Mouse (Mus musculus): ENCODE measurements around the gene Ccdc148.

Gene Ccdc148

DNA sequence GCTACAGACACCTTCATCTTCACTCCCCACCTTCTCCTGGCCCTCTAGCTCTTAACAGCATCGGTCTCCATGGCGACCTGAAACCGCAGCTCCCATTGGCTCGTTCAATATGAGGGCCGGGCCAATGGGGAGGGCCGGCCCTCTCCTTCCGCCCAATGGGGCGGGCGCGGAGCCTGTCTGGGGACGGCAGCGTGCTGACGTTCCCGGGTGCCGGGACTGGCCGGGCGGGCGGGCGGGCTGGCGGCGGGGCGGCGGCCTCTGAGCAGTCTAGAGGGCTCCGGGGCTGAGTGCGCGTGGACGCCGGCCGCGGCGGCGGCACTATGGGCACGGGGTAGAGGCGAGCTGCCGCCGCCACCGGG is at the start of gene Ccdc148, which contains the start of gene Pkp4:
TSS of gene Ccdc148 (minus strand) at position 79 of the 359 bp plus-strand sequence.
TSS of gene Pkp4 (plus strand) at position 246 of the 359 bp plus-strand sequence.
- peak; percentile 94 to 95 for DNase-seq

- DNase-seq = no peak
These were observed 47.8 kb upstream of the Ccdc148 start for GRCm38 (mm10) chr2:59208276-59208675.

GRCm38 (mm10) chr2:59207725-59208124 is 47.2 kb upstream of the Ccdc148 start:
- DNase-seq = no peak

DNA sequence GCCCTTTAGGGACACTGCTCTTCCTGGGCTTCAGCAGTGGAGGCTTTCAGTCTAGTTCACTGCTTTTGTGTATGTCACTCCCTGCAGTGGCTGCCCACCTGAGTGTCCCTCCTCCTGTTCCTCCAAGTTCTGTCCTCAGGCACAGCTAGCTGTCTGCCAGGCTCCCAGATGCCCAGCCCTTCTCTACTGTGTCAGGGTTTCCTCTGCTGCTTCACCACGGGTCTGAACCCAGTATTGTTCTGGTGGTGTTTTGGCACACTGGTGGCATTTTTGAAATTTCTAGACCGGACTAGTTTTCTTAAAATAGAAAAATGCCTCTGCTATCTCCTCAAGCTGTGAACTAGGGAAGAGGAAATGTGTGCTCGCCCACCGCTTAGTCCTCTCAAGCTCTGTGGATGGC is 46.8 kb upstream of the Ccdc148 start:
- DNase-seq = no peak

DNA sequence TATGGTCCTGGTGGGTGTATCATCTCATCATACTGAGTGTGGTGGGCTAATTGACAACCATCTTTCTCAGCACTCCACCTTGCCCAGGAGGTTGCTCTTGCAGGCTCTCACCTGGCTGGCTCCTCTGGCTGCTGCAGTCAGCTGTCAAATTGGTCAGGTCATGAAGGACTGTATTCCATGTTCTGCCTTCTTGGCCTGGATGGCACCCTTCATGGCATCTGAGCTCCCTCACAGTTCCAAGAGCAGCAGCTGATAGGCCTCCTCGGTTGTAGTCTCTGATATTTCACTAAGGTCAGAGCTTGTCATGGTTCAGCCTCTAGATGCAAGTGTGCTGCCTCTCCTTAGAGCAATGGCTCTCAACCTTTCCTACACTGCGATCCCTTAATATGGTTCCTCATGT is 45.7 kb upstream of the Ccdc148 start:
- DNase-seq = no peak

- no peak for DNase-seq
These were observed 44.6 kb upstream of the Ccdc148 start for GRCm38 (mm10) chr2:59205092-59205491.

GRCm38 (mm10) chr2:59203627-59204425 is 43.3 kb upstream of the Ccdc148 start:
- DNase-seq = no peak

- DNase-seq = no peak
These were observed 42.4 kb upstream of the Ccdc148 start for GRCm38 (mm10) chr2:59202930-59203329.

DNA sequence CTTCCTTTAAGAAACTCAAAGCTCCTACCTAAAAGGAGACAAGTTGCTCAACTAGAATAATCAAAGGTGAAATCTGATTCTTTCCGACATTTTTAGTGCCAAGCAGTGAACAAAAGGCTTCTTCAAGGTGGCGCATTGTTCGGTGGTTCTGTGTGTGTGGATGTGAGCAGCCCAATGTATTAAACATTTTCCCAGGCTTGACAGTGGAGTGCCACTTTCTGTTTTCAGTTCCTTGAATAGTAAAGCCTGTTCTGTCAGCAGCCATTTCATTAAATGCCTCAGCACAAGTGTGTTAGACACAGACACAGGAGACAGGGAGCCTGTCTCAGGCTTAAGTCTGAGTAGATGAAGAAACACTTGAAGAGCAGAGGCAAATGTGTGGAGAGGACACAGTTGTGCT is 40.0 kb upstream of the Ccdc148 start:
- DNase-seq = no peak

- DNase-seq = no peak
These were observed 39.0 kb upstream of the Ccdc148 start for GRCm38 (mm10) chr2:59199476-59199976.

- DNase-seq = no peak
These were observed 36.7 kb upstream of the Ccdc148 start for GRCm38 (mm10) chr2:59197156-59197555.

GRCm38 (mm10) chr2:59193117-59193516 is 32.6 kb upstream of the Ccdc148 start:
- no peak for DNase-seq

DNA sequence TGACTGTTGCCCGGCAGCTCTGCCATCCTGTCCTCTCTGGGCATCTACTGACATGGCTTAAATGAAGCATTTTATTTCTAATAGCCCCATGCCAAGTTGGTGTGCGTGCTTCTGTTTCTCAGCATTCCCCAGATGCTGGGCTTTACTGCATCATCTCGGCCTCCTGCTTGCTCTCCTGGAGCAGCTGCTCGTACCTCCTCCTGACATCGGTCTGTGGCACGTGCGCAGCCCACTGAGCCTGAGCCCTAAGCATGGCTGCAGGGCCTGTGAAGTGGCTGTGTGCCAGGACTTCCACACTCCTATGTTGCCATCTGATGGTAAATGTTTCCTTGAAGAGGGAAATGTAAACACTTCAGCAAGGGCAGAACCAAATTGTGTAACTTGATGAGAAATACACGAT is 31.0 kb upstream of the Ccdc148 start:
- no peak for DNase-seq

GRCm38 (mm10) chr2:59190186-59190585 is 29.7 kb upstream of the Ccdc148 start:
- no peak for DNase-seq

DNA sequence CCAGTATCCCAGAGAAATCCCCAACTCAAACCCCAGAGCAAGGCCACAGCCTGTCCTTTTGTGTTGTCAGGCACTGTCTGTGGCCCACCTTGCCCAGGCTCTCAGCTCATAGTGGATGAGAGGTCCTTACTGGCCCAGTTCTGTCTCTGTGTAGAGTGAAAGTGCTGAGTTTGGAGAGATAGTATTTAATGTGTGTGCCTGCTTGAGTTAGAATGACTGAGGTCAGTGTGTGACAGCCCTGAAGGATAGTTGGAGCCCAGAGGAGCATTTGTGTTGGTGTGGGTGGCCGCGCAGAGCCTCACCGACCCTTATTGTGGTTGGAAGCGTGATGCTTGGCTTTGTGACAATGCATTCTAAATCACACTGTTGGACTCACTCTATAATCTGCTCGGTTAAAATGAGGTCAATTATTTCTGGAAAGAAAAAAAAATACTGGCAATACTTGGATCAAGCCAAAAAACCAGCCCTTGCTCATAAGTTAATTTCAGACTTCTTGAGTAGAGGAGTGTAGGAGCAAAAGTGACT is 29.2 kb upstream of the Ccdc148 start:
- DNase-seq = peak in 1 of 2 experiments; percentile 45

DNA sequence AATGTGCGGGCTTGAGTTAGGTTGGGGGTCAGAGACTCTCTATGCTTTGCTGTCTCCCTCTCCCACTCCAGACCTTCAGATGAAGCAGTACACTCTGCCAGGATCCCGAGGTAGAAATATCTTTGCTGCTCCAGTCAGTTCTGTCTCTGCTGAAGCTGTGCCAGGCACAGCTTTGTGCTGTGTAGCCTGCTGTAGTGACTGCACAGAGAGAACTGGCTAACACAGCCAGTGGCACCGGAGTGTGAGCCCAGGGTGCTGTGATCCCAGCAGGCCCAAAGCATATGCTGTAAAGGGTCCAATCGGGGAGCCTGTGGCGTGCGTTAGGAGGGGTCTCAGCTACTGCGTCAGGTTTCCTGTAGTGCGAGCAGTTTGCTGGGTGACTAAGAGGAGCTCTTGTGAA is 27.8 kb upstream of the Ccdc148 start:
- DNase-seq = no peak

DNA sequence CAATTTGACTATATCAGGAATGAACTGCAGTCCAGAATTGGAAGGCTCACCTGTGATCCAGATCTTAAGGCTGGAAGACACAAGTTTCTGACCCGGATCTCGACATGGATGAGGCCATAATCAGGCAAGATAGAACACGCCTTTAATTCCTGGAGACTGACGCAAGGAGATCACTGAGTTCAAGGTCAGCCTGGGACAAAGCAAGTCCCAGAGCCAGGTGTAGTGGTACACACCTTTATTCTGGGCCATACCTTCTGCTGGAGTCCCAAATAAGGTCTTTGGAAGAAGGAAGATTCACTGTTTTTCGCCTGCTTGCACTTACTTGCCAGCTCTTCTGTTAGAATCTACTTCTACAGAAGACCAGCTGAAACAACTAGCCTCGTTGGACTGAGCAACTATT is 26.5 kb upstream of the Ccdc148 start:
- DNase-seq = no peak

GRCm38 (mm10) chr2:59186122-59186521 is 25.6 kb upstream of the Ccdc148 start:
- DNase-seq = peak; percentile 86 to 88

GRCm38 (mm10) chr2:59184107-59185064 is 23.9 kb upstream of the Ccdc148 start:
- no peak for DNase-seq

DNA sequence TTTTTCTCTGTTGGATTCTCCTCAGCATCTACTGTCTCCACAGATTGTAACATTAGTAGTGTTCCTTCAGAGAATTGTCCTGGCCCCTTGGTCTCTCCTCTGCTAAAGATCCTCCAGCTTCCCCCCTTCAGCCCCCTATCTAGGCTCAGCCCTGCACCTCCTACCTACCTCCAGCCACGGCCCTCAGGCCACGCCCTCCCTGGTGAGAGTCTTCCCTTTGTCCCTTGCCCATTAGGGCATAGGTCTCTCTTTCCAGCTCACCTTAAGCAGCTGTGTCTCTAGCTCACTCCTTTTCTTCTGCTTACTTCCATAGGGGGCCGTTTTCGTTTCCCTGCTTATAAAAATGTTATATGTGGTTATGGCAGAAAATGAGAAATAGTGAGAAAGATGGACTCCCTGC is 23.1 kb upstream of the Ccdc148 start:
- no peak for DNase-seq

- no peak for DNase-seq
These were observed 21.0 kb upstream of the Ccdc148 start for GRCm38 (mm10) chr2:59181321-59182113.

DNA sequence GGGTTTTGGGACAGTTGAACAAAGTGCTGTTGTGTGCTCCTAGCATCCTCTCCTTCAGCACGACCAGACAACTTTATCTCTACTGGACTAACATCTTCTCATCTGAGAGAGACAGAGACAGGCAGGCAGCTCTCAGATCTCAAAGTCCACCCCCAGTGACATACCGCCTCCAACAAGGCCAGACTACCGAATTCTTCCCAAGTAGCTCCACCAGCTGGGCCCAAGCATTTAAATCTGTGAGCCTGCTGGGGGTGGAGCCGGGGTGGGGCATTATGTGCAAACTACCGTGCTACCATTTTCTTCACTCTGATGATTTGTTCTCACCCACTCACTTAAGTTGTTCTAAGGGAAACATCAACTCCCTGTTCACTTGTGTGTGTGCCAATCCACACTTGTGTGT is 19.0 kb upstream of the Ccdc148 start:
- no peak for DNase-seq

All from kidney, adult 8-10 months (tissue).